Mouse (Mus musculus): ENCODE measurements at regions not wholly inside any gene's neighbourhood (a gene's known extent, or its start where the extent isn't known, plus 50 kb on each side); places are given as distances from the start of the nearest gene placed in this dataset.

GRCm38 (mm10) chr8:107864802-107865651, 77.4 kb upstream of the Zfhx3 start:
- no peak for DNase-seq

DNA sequence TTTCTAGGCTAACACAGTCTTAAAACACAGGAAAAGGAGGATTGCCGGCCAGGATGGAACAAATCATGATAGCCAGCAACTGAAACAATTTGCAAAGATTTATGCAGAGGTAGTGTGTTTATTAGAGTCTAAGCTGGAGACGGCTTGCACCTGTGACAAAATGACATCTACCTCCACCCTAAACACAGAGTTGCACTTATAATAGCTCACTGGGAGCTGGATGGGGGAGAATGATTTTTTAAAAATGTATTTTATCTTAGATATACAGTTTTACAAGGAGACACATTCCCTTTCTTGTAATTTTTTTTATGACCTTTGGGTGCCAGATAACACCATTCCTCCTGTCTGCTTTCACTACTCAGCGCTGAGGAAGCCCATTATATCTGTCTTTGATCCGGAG, 76.7 kb upstream of the Zfhx3 start:
- no peak for DNase-seq

GRCm38 (mm10) chr8:107871718-107872117, 70.7 kb upstream of the Zfhx3 start:
- DNase-seq: no peak

GRCm38 (mm10) chr8:107872121-107872520, 70.3 kb upstream of the Zfhx3 start:
- DNase-seq: no peak

GRCm38 (mm10) chr8:107876455-107876854, 66.0 kb upstream of the Zfhx3 start:
- DNase-seq: no peak

- peak; percentile 75 for DNase-seq
These were observed 60.6 kb upstream of the Zfhx3 start for GRCm38 (mm10) chr8:107881851-107882250.

GRCm38 (mm10) chr8:107885547-107885946, 56.9 kb upstream of the Zfhx3 start:
- DNase-seq: no peak

GRCm38 (mm10) chr8:107885971-107886370, 56.5 kb upstream of the Zfhx3 start:
- no peak for DNase-seq

DNA sequence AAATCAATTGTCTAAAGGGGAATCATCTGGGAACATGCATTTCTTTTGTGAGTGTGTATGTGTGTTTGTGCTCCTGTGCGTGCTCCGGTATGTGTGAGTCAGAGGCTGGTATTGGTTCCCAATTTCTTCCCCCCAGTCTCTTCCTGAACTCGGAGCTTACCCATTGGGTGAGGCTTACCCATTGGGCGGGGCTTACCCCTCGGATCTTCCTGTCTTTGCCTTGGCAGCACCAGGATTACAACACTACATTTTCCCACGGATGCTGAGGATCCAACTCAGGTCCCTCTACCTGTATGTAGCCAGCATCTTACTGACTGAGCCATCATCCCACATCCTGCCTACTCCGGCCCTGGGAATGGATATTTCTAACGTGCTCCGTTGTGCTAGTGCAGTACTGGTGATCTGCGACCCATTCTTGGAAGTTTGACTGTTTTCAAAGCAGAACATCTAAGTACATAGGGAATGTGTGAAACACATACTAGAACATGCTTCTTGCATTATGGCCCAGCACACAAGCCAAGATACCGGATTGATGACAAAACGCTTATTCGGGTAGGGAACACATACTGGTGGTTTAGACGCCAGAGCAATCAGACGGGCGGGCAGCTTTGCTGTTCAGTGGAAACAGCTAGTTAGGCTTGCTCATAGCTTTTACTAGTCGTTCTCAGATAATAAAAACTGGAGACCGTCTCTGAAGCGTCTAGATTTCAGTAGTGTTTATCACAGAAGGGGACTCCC, 55.8 kb upstream of the Zfhx3 start:
- DNase-seq: no peak

- DNase-seq: no peak
These were observed 55.1 kb upstream of the Zfhx3 start for GRCm38 (mm10) chr8:107887333-107887732.

DNA sequence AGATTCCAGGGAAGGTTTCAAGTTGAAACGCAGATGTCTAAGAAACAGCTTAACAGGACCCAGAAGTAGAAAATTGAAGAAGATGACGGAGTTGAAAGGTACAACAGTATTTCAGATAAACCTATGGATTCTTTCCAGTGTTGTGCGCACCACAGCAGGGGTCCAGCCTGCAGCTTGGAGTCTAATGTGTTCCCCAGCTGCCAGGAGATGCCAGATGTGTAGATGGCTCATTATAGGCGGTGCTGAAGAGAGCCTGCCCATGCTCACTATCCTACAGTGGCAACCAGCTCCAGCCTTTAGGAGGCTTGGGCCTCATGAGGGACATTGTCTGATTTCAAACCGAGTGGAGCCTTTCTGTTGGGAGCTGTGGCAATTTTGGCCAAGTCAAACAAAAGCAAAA, 51.5 kb upstream of the Zfhx3 start:
- no peak for DNase-seq

Small RNAs in the stretch of these regions (microRNA-seq; reads per million reads assigned to microRNA genes)
- gene Gm22825 (0 reads per million in 2 experiments), gene Gm23646 (0 reads per million in 2 experiments)
